Mouse (Mus musculus): ENCODE data around the gene Mettl23. TPM values are rescaled to one million over a fixed set of nuclear protein-coding genes. Genes with fewer than 3 reads are reported as not detected.

Mettl23 gene
- polyA plus RNA-seq, 1 experiment = 52.9 TPM

GRCm38 (mm10) chr11:116807938-116808606 is 35.0 kb upstream of the Mettl23 start:
- 30% methylated on average over 7 of the region's 7 CpGs for WGBS
- no peak overlapping the region for H3K4me3 ChIP-seq (replicated peaks; ENCODE audit: control insufficient read depth, low read depth, low read length)

DNA sequence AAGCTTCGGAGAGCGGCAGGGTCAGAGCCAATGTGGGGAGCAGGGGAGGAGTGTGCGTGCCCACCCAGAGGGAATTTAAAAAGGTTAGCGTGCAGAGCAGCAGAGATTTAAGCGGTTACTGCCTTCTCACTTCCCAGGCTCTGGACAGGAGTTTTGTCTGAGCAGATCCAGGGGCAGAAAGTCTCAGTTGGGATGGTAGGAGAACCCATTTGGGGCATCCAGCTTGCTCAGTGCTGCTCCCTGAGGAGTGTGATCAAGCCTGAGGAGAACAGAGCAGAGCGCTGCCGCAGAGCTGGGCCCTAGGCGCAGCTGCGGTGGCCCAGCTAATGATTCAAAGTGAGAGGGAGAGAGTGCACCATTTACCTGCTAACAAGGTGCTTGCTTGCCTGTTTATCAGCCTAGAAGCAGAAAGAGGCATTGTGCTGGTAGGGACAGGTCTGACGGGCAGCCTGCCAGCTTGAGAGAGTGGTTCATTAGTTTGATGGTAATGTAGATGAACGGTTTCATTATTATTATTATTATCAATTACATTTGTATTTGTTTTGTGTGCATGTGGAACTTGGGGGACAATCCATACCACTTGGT is 34.2 kb upstream of the Mettl23 start:
- WGBS = 80% methylated on average over 11 of the region's 11 CpGs
- Histone ChIP-seq H3K4me1 (ENCODE audit: control insufficient read depth, insufficient read depth, low read length) (no peaks in the 10 kb centered on the region), H3K4me3 (replicated peaks; ENCODE audit: control insufficient read depth, low read depth, low read length) (no peak overlapping the region), H3K27ac (ENCODE audit: control insufficient read depth, insufficient read depth, low read depth, low read length, poor library complexity) (no peak overlapping the region)
- TF ChIP-seq POLR2A (IDR thresholded peaks at IDR 0.05; ENCODE audit: borderline replicate concordance, control insufficient read depth, low read depth, low read length) (no peak), CTCF (IDR thresholded peaks at IDR 0.05; ENCODE audit: control insufficient read depth, insufficient read depth, low read length) (no peak)

More at GRCm38 (mm10) chr11:116807938-116808606, 35.0 kb upstream of the Mettl23 start:
- Histone ChIP-seq H3K27ac (ENCODE audit: control insufficient read depth, insufficient read depth, low read depth, low read length, poor library complexity) (no peak overlapping the region), H3K4me1 (ENCODE audit: control insufficient read depth, insufficient read depth, low read length) (no peaks in the 10 kb centered on the region)
- TF ChIP-seq POLR2A (IDR thresholded peaks at IDR 0.05; ENCODE audit: borderline replicate concordance, control insufficient read depth, low read depth, low read length) (no peak), CTCF (IDR thresholded peaks at IDR 0.05; ENCODE audit: control insufficient read depth, insufficient read depth, low read length) (peak; percentile 86)

DNA sequence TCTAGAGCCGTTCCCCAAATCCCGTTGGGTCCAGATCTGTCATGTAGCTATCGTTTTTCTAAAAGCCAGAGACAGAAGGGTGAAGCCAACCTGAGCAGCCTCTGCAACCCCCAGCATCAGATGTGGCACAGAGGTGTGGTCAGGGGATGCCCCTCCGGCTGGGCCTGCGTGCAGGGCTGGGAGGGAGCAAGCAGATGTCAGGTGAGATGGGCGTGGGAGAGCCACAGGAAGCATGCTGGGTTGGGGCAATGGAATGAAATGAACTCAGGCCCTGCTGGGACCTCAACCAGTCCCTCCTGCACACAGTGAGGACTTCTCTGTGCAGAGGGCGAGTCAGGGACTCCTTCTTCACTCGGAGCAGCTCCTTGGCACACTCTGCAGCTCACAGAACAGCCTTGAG is 33.6 kb upstream of the Mettl23 start:
- TF ChIP-seq POLR2A (IDR thresholded peaks at IDR 0.05; ENCODE audit: borderline replicate concordance, control insufficient read depth, low read depth, low read length) = no peak
- no peak for TF ChIP-seq CTCF (IDR thresholded peaks at IDR 0.05; ENCODE audit: control insufficient read depth, insufficient read depth, low read length)
- Histone ChIP-seq H3K4me1 (ENCODE audit: control insufficient read depth, insufficient read depth, low read length) (no peaks in the 10 kb centered on the region), H3K27ac (ENCODE audit: control insufficient read depth, insufficient read depth, low read depth, low read length, poor library complexity) (no peak overlapping the region), H3K4me3 (replicated peaks; ENCODE audit: control insufficient read depth, low read depth, low read length) (no peak overlapping the region)
- 70% methylated on average over 8 of the region's 8 CpGs for WGBS

GRCm38 (mm10) chr11:116810528-116810927 is 32.5 kb upstream of the Mettl23 start:
- H3K4me1 ChIP-seq (ENCODE audit: control insufficient read depth, insufficient read depth, low read length) = no peaks in the 10 kb centered on the region
- H3K27ac ChIP-seq (ENCODE audit: control insufficient read depth, insufficient read depth, low read depth, low read length, poor library complexity) = no peak overlapping the region
- TF ChIP-seq CTCF (IDR thresholded peaks at IDR 0.05; ENCODE audit: control insufficient read depth, insufficient read depth, low read length) = no peak
- TF ChIP-seq POLR2A (IDR thresholded peaks at IDR 0.05; ENCODE audit: borderline replicate concordance, control insufficient read depth, low read depth, low read length) = no peak
- 73% methylated on average over 11 of the region's 11 CpGs for WGBS
- H3K4me3 ChIP-seq (replicated peaks; ENCODE audit: control insufficient read depth, low read depth, low read length) = no peak overlapping the region

DNA sequence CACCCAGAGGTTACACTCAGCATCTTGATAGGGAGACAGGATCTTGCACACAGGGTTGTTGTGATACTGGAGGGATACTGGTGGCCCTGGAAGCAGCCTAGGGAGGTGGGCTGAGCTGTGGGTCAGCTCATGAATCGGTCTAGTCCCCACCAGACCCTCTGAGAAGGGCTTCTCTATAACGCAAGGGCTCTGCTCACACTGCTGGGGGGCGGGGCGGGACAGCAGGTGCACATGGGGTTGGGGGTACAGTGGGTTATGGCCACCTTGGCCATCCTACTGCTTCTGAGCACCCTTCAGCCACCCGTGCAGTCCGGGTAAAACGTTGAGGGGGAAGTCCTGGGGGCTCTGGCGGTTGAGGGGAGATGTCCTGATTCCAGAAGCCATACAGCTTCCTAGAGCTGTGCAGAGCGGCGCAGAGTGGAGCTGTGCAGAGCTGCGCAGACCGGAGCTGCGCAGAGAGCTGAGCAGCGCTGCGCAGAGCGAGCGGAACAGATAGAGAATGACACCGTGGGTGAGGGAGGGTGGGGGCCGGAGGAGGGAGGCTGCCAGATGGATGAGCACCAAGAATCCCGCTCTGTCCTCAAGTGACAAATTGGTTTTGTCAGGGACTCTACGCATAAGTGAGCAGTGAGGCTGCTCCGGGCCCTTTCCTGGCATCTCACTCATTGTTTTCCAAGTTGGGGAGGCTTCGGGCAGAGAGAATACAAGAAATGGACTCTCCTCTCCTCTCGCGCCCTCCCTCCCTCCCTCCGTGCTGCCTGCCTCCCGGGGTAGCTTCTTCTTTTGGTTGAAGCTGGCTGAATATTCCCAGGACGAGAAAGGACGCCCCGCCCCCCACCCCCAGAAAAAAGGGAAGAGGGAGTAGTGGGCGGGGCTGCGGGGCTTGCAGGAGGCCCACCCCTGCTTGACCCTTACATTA is 31.8 kb upstream of the Mettl23 start:
- WGBS = 10% methylated on average over 32 of the region's 32 CpGs
- H3K27ac ChIP-seq (ENCODE audit: control insufficient read depth, insufficient read depth, low read depth, low read length, poor library complexity) = no peak overlapping the region
- no peak overlapping the region for H3K4me3 ChIP-seq (replicated peaks; ENCODE audit: control insufficient read depth, low read depth, low read length)
- TF ChIP-seq CTCF (IDR thresholded peaks at IDR 0.05; ENCODE audit: control insufficient read depth, insufficient read depth, low read length) (no peak), POLR2A (IDR thresholded peaks at IDR 0.05; ENCODE audit: borderline replicate concordance, control insufficient read depth, low read depth, low read length) (no peak)
- no peaks in the 10 kb centered on the region for H3K4me1 ChIP-seq (ENCODE audit: control insufficient read depth, insufficient read depth, low read length)

DNA sequence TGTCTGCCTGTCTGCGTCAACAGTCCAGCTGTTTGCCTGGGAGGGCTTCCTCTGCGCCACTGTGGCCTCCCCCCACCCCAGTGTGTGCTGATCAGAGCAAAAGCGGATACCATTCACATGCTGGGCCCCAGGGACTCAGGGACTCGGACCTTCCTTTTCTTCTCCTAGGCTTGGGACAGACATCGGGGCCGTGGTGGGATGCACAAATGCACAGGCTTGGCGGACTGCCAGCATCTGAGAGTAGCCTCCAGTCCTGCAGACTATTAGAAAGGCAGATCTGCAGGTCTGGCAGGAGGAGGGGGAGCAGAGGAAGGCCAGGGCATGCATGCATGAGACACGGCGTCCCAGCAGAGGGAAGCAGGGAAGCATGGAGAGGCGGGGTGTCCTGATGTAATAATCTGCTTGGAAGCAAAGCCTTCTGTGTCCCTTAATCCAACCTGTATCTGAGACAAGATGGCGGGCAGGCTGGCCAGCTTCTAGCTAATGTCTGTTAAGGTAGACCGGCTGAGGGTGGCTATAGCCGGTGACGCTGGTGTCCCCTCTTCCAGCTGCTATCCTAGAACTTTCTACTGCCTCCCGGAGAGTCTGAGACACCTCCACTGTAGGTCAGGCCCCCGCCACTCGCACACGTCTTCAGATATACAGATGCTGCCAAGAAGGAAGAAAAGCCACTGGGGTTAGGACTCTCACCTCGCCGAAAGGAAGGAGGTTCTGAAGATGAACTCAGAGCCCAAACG is 30.1 kb upstream of the Mettl23 start:
- Histone ChIP-seq H3K27ac (ENCODE audit: control insufficient read depth, insufficient read depth, low read depth, low read length, poor library complexity) (no peak overlapping the region), H3K4me3 (replicated peaks; ENCODE audit: control insufficient read depth, low read depth, low read length) (no peak overlapping the region), H3K4me1 (ENCODE audit: control insufficient read depth, insufficient read depth, low read length) (no peaks in the 10 kb centered on the region)
- WGBS = 78% methylated on average over 21 of the region's 21 CpGs
- TF ChIP-seq CTCF (IDR thresholded peaks at IDR 0.05; ENCODE audit: control insufficient read depth, insufficient read depth, low read length) (no peak), POLR2A (IDR thresholded peaks at IDR 0.05; ENCODE audit: borderline replicate concordance, control insufficient read depth, low read depth, low read length) (no peak)

GRCm38 (mm10) chr11:116813610-116814009 is 29.5 kb upstream of the Mettl23 start:
- TF ChIP-seq CTCF (IDR thresholded peaks at IDR 0.05; ENCODE audit: control insufficient read depth, insufficient read depth, low read length) (no peak), POLR2A (IDR thresholded peaks at IDR 0.05; ENCODE audit: borderline replicate concordance, control insufficient read depth, low read depth, low read length) (no peak)
- Histone ChIP-seq H3K4me1 (ENCODE audit: control insufficient read depth, insufficient read depth, low read length) (no peaks in the 10 kb centered on the region), H3K27ac (ENCODE audit: control insufficient read depth, insufficient read depth, low read depth, low read length, poor library complexity) (no peak overlapping the region), H3K4me3 (replicated peaks; ENCODE audit: control insufficient read depth, low read depth, low read length) (no peak overlapping the region)
- WGBS = 92% methylated on average over 13 of the region's 13 CpGs

Measured in bone marrow, adult 2 months (tissue).